Mouse (Mus musculus) induced T-regulatory cell, adult 2 months (primary cell): ENCODE measurements at regions not wholly inside any gene's neighbourhood (a gene's known extent, or its start where the extent isn't known, plus 50 kb on each side); places are given as distances from the start of the nearest gene placed in this dataset.
A peak's percentile ranks its signal among the peaks of the same experiment; 100 is the strongest.
"Not testable (repeated sequence)": the region's sequence is repeated elsewhere in the genome, so short reads cannot be mapped to it uniquely, and the experiment has no call there.

ENCODE experiments used
- DNase-seq: peaks from one replicate; pipeline ENCODE4 v3.0.0-alpha.2; 2012; ENCODE audit warnings: low read depth

- peak; percentile 53 for DNase-seq
Measured at GRCm38 (mm10) chr7:111969198-111969887, 54.0 kb upstream of the Usp47 start.

- no peak for DNase-seq
Measured at GRCm38 (mm10) chr7:111968261-111968660, 55.0 kb upstream of the Usp47 start.

GRCm38 (mm10) chr7:111966716-111967115, 56.6 kb upstream of the Usp47 start:
- no peak for DNase-seq

GRCm38 (mm10) chr7:111963969-111964368, 59.3 kb upstream of the Usp47 start:
- no peak for DNase-seq

- no peak for DNase-seq
Measured at GRCm38 (mm10) chr7:111959977-111960376, 63.3 kb upstream of the Usp47 start.

GRCm38 (mm10) chr7:111956671-111957070, 66.6 kb upstream of the Usp47 start:
- DNase-seq: no peak

- no peak for DNase-seq
Measured at GRCm38 (mm10) chr7:111939631-111940030, 83.7 kb upstream of the Usp47 start.

- no peak for DNase-seq
Measured at GRCm38 (mm10) chr7:111937547-111937946, 85.8 kb upstream of the Usp47 start.

GRCm38 (mm10) chr7:111937102-111937501, 86.2 kb upstream of the Usp47 start:
- DNase-seq: no peak

GRCm38 (mm10) chr7:111932725-111933124, 90.6 kb upstream of the Usp47 start:
- no peak for DNase-seq

- no peak for DNase-seq
Measured at GRCm38 (mm10) chr7:111919961-111920360, 103.3 kb upstream of the Usp47 start.

GRCm38 (mm10) chr7:111903741-111904231, 119.5 kb upstream of the Usp47 start:
- DNase-seq: no peak

- no peak for DNase-seq
Measured at GRCm38 (mm10) chr7:111897016-111897415, 117.2 kb upstream of the Galnt18 start.

- no peak for DNase-seq
Measured at GRCm38 (mm10) chr7:111896255-111896654, 116.5 kb upstream of the Galnt18 start.

- no peak for DNase-seq
Measured at GRCm38 (mm10) chr7:111882991-111883390, 103.2 kb upstream of the Galnt18 start.

GRCm38 (mm10) chr7:111880067-111880675, 100.4 kb upstream of the Galnt18 start:
- DNase-seq: no peak

- no peak for DNase-seq
Measured at GRCm38 (mm10) chr7:111877591-111877990, 97.8 kb upstream of the Galnt18 start.

GRCm38 (mm10) chr7:111875949-111876348, 96.2 kb upstream of the Galnt18 start:
- DNase-seq: no peak

GRCm38 (mm10) chr7:111869337-111869736, 89.6 kb upstream of the Galnt18 start:
- DNase-seq: no peak

GRCm38 (mm10) chr7:111863035-111863434, 83.3 kb upstream of the Galnt18 start:
- DNase-seq: no peak

- DNase-seq: not testable (repeated sequence)
Measured at GRCm38 (mm10) chr7:111858291-111858690, 78.5 kb upstream of the Galnt18 start.

- no peak for DNase-seq
Measured at GRCm38 (mm10) chr7:111856977-111857376, 77.2 kb upstream of the Galnt18 start.

GRCm38 (mm10) chr7:111855309-111855708, 75.5 kb upstream of the Galnt18 start:
- no peak for DNase-seq

- DNase-seq: no peak
Measured at GRCm38 (mm10) chr7:111846417-111846816, 66.6 kb upstream of the Galnt18 start.
